Mouse (Mus musculus): ENCODE results near the gene Mzf1. TPM values are rescaled to one million over a fixed set of nuclear protein-coding genes. Genes with fewer than 3 reads are reported as not detected.
A peak's percentile ranks its signal among the peaks of the same experiment; 100 is the strongest.

Mzf1 gene
- polyA plus RNA-seq, 2 experiments, result 2.5 to 5.3 TPM

DNA sequence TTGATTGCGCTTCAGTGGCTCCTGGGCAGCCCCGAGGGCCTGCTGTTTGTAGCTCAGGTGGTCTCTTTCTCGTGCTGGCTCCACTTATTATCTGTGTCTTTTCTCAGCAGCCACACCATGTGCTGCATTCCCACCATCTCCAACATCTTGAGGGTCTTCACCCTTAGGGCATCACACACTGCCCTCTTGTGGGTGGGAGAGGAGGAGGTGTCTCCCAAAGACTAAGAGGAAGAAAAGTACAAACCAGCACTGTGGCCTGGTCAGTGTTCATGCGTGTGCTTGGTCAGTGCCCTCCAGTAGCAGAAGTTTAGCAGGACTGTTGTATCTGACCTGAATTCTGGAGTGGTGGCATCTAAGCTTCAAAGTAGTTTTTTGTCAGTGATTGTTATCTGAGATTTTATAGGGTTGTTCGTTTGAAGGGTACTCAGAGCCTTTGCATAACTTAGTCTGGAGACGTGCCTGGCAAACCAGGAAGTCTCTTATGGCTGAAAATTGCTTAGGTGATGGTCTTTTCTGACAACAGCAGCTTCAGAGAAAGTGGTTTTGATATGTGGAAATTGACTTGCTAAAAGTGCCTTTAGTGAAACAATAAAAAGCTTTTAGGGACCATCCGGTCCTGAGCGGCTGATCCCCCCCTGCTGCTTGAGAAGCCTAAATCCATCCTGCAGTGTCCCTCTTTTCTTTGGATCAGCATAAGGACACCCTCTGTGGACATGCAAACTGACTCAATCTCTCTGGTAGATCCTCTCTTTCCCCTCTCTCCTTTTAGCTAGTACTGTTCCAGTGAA is 2.5 kb upstream of the Mzf1 start:
- no peak for TF ChIP-seq POLR2A (IDR thresholded peaks at IDR 0.05; ENCODE audit: borderline replicate concordance, extremely low read depth, insufficient read depth, insufficient read length)
- no peak for ATAC-seq (ENCODE audit: low FRiP score, low read depth)
- no peak for DNase-seq (ENCODE audit: low spot score)
- no peaks in the 10 kb centered on the region for H3K36me3 ChIP-seq (ENCODE audit: control insufficient read depth, insufficient read depth, low read length)
- H3K27ac ChIP-seq (replicated peaks; ENCODE audit: low read depth, low read length), result no peak overlapping the region
- H3K4me3 ChIP-seq (replicated peaks; ENCODE audit: low read length), result no peak overlapping the region
- WGBS, result 59% methylated on average over 8 of the region's 8 CpGs
- H3K9ac ChIP-seq (ENCODE audit: low read depth, low read length, severe bottlenecking), result no peak overlapping the region
- H3K4me2 ChIP-seq (replicated peaks; ENCODE audit: low read depth, low read length, severe bottlenecking), result no peak overlapping the region
- H3K9me3 ChIP-seq (ENCODE audit: control insufficient read depth, low read length), result no peaks in the 10 kb centered on the region
- H3K4me1 ChIP-seq (ENCODE audit: control insufficient read depth, insufficient read depth, low read length), result 0 out of 2 replicates have a peak, but pooled peaks cover 3% of the 10 kb centered on the region
- no peaks in the 10 kb centered on the region for H3K27me3 ChIP-seq (ENCODE audit: control insufficient read depth, insufficient read depth, low read length)

DNA sequence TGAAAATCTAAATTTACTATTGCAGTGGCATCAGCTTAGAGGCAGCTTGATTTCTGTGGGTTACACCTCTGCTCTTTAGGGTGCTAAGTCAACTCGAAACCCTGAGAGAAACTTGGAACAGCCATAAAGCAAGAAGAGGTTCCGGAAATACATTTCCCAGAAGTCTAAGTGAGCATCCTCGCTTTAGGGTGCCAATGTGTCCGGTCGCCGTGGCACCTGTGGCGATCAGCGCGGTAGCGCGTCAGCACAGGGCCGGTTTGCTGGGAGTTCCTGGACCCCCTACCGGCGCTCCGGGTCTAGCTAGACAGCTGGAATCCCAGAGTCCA is 640 bp downstream of the Mzf1 start:
- WGBS, result 2% methylated on average over 15 of the region's 15 CpGs
- ATAC-seq (ENCODE audit: low FRiP score, low read depth) (no peak), DNase-seq (ENCODE audit: low spot score) (no peak)
- Histone ChIP-seq H3K27me3 (ENCODE audit: control insufficient read depth, insufficient read depth, low read length) (no peaks in the 10 kb centered on the region), H3K4me2 (replicated peaks; ENCODE audit: low read depth, low read length, severe bottlenecking) (peak overlapping the region; percentile 51), H3K27ac (replicated peaks; ENCODE audit: low read depth, low read length) (peak overlapping the region; percentile 75; the same call in 1 of the 2 replicates), H3K36me3 (ENCODE audit: control insufficient read depth, insufficient read depth, low read length) (no peaks in the 10 kb centered on the region), H3K9ac (ENCODE audit: low read depth, low read length, severe bottlenecking) (peak overlapping the region; percentile 61), H3K4me3 (replicated peaks; ENCODE audit: low read length) (peak overlapping the region; percentile 61), H3K4me1 (ENCODE audit: control insufficient read depth, insufficient read depth, low read length) (0 out of 2 replicates have a peak, but pooled peaks cover 3% of the 10 kb centered on the region), H3K9me3 (ENCODE audit: control insufficient read depth, low read length) (no peaks in the 10 kb centered on the region)
- TF ChIP-seq POLR2A (IDR thresholded peaks at IDR 0.05; ENCODE audit: borderline replicate concordance, extremely low read depth, insufficient read depth, insufficient read length), result no peak

DNA sequence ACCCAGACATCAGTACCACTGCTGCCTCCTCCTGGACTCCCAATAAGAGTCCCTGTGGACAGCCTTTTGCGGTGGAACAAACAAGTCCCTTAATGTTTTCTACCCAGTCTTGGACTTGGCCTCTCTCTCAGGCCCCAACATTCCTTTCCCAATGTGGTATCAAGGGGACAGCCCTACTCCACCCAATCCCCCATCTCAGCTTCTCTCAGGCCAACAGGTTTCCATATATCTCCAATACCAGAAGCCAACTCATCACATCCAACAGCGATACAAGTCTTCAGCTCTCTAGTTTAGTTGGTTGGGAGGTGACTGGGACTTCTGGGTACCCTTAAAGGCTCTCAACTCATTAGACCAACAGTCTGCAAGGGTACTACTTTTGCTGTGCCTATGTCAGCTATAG is 1.1 kb downstream of the Mzf1 start:
- Histone ChIP-seq H3K4me3 (replicated peaks; ENCODE audit: low read length) (peak overlapping the region; percentile 61), H3K9me3 (ENCODE audit: control insufficient read depth, low read length) (no peaks in the 10 kb centered on the region), H3K9ac (ENCODE audit: low read depth, low read length, severe bottlenecking) (peak overlapping the region; percentile 61; the same call in 1 of the 2 replicates), H3K27me3 (ENCODE audit: control insufficient read depth, insufficient read depth, low read length) (no peaks in the 10 kb centered on the region), H3K27ac (replicated peaks; ENCODE audit: low read depth, low read length) (no peak overlapping the region), H3K4me2 (replicated peaks; ENCODE audit: low read depth, low read length, severe bottlenecking) (peak overlapping the region; percentile 51; the same call in 1 of the 2 replicates), H3K4me1 (ENCODE audit: control insufficient read depth, insufficient read depth, low read length) (0 out of 2 replicates have a peak, but pooled peaks cover 3% of the 10 kb centered on the region), H3K36me3 (ENCODE audit: control insufficient read depth, insufficient read depth, low read length) (no peaks in the 10 kb centered on the region)
- TF ChIP-seq POLR2A (IDR thresholded peaks at IDR 0.05; ENCODE audit: borderline replicate concordance, extremely low read depth, insufficient read depth, insufficient read length), result no peak
- WGBS, result 90% methylated on average over 2 of the region's 2 CpGs
- DNase-seq (ENCODE audit: low spot score) (no peak), ATAC-seq (ENCODE audit: low FRiP score, low read depth) (no peak)

DNA sequence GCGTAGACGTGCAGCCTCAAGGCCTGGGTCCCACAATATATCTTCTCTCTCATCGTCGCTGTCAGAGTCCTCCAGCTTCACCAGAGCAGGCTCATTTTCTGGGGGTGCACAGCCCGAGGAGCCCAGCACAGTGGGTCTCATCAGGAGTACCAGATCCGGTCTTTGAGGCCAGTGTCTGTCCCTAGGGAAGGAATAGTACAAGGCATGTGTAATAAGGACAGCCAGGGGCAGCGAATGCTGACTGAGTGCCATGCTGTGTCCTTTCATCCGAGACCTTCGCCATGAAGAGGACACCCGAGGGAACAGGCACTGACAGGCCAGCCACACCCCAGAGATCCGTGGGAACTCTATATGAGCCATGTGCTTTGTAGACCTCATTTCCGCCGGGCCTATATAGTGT is 1.6 kb downstream of the Mzf1 start:
- Histone ChIP-seq H3K27ac (replicated peaks; ENCODE audit: low read depth, low read length) (no peak overlapping the region), H3K4me3 (replicated peaks; ENCODE audit: low read length) (no peak overlapping the region), H3K9me3 (ENCODE audit: control insufficient read depth, low read length) (no peaks in the 10 kb centered on the region), H3K27me3 (ENCODE audit: control insufficient read depth, insufficient read depth, low read length) (no peaks in the 10 kb centered on the region), H3K9ac (ENCODE audit: low read depth, low read length, severe bottlenecking) (no peak overlapping the region), H3K4me2 (replicated peaks; ENCODE audit: low read depth, low read length, severe bottlenecking) (no peak overlapping the region), H3K36me3 (ENCODE audit: control insufficient read depth, insufficient read depth, low read length) (no peaks in the 10 kb centered on the region), H3K4me1 (ENCODE audit: control insufficient read depth, insufficient read depth, low read length) (0 out of 2 replicates have a peak, but pooled peaks cover 3% of the 10 kb centered on the region)
- ATAC-seq (ENCODE audit: low FRiP score, low read depth) (no peak), DNase-seq (ENCODE audit: low spot score) (no peak)
- TF ChIP-seq POLR2A (IDR thresholded peaks at IDR 0.05; ENCODE audit: borderline replicate concordance, extremely low read depth, insufficient read depth, insufficient read length), result no peak
- 87% methylated on average over 13 of the region's 13 CpGs for WGBS

DNA sequence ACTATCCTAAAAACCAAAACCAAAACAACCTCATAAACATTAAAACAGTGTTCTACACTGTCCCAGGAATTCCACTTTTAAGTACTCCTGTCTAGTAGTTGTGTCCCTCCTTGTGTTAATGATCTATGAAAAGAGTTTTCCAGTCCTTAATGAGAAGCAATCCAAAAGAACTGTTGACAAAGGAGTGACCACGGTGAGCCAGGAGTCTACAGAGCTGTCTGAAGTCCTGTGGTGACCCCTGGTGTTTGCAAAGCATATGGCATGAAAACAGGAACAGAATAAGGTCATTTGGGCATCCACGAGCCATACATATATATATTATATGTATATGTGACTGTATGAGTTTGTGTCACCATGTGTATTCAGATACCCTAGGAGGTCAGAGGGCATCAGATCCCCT is 8.5 kb downstream of the Mzf1 start:
- no peaks in the 10 kb centered on the region for H3K9me3 ChIP-seq (ENCODE audit: control insufficient read depth, low read length)
- H3K4me2 ChIP-seq (replicated peaks; ENCODE audit: low read depth, low read length, severe bottlenecking), result no peak overlapping the region
- no peak overlapping the region for H3K27ac ChIP-seq (replicated peaks; ENCODE audit: low read depth, low read length)
- H3K4me1 ChIP-seq (ENCODE audit: control insufficient read depth, insufficient read depth, low read length), result peaks cover 11% of the 10 kb centered on the region
- no peak overlapping the region for H3K4me3 ChIP-seq (replicated peaks; ENCODE audit: low read length)
- no peak overlapping the region for H3K9ac ChIP-seq (ENCODE audit: low read depth, low read length, severe bottlenecking)
- peaks cover 31% of the 10 kb centered on the region for H3K27me3 ChIP-seq (ENCODE audit: control insufficient read depth, insufficient read depth, low read length)
- 15% methylated on average over 2 of the region's 2 CpGs for WGBS
- H3K36me3 ChIP-seq (ENCODE audit: control insufficient read depth, insufficient read depth, low read length), result no peaks in the 10 kb centered on the region
- no peak for TF ChIP-seq POLR2A (IDR thresholded peaks at IDR 0.05; ENCODE audit: borderline replicate concordance, extremely low read depth, insufficient read depth, insufficient read length)
- peak; percentile 48; the same call in 1 of the 2 replicates for ATAC-seq (ENCODE audit: low FRiP score, low read depth)
- DNase-seq (ENCODE audit: low spot score), result peak; percentile 64

Measured in limb, embryonic 14.5 days (tissue).